Mouse (Mus musculus): ENCODE measurements around the gene Lax1. TPM values are rescaled to one million over a fixed set of nuclear protein-coding genes. Genes with fewer than 3 reads are reported as not detected.

Lax1 gene
- total RNA-seq, 4 experiments from 2014 or later, result 0.15 to 0.37 TPM; not detected in 2

GRCm38 (mm10) chr1:133632168-133632567 lies 57.7 kb downstream of the Lax1 start:
- DNase-seq (ENCODE audit: low spot score in 2 of 2), result no peak

Small RNAs within 50 kb of the gene (microRNA-seq; reads per million reads assigned to microRNA genes)
- gene Mir6903, result 1.3 to 1.5 reads per million in 2 experiments

Other genes starting within 250 kb of the Lax1 start
- 10 to 100 TPM; 55.0 to 65.3 (median 63.9) TPM for gene Snrpe, start 79.8 kb downstream of the Lax1 start, total RNA-seq (2022)
- gene Zbed6, start 29.2 kb downstream of the Lax1 start, total RNA-seq (2022), result 1 to 10 TPM; 7.0 to 9.4 (median 7.3) TPM
- 10 to 100 TPM; 22.9 to 26.3 (median 25.1) TPM for gene Gm38394, start 28.8 kb downstream of the Lax1 start, total RNA-seq (2022)
- 100 to 1,000 TPM; 184 to 229 (median 204) TPM for gene Atp2b4, start 110.9 kb upstream of the Lax1 start, total RNA-seq (2022)
- gene Optc, start 217.9 kb upstream of the Lax1 start, total RNA-seq (2022), result 1 to 10 TPM in 2 of 4 experiments, under 1 TPM in 1, not detected in 1; 0.93 to 1.7 (median 1.4) TPM
- gene Prelp, start 231.3 kb upstream of the Lax1 start, total RNA-seq (2022), result 10 to 100 TPM in 2 of 4 experiments, 1 to 10 TPM in 2; 9.9 to 13.9 (median 11.0) TPM

Measured in left cerebral cortex, adult 8-10 months (tissue).